Mouse (Mus musculus): Measurements from ENCODE around the gene Arl4d. TPM values are rescaled to one million over a fixed set of nuclear protein-coding genes. Genes with fewer than 3 reads are reported as not detected.
"Not testable (repeated sequence)": the region's sequence is repeated elsewhere in the genome, so short reads cannot be mapped to it uniquely, and the experiment has no call there.

Gene Arl4d
- 2.8 and 4.3 TPM in 2 replicates for polyA plus RNA-seq (2014; fragmentation: Nextera tagmentation; extraction: Ambion mirVana)

- Histone ChIP-seq H3K9ac (replicated peaks; ENCODE audit: low read length) (peak within 1 kb of the TSS; percentile 68), H3K4me2 (ENCODE audit: low read depth, low read length) (peak within 1 kb of the TSS; percentile 92), H3K36me3 (replicated peaks; ENCODE audit: control insufficient read depth, insufficient read depth, low read depth, low read length) (no peaks in the 10 kb centered on the region), H3K9me3 (replicated peaks; ENCODE audit: control insufficient read depth, low read length) (no peaks in the 10 kb centered on the region), H3K4me1 (ENCODE audit: control insufficient read depth, insufficient read depth, low read length) (no peaks in the 10 kb centered on the region), H3K4me3 (ENCODE audit: low read depth, low read length) (peak within 1 kb of the TSS; percentile 59), H3K27ac (replicated peaks; ENCODE audit: low read depth, low read length) (no peak within 1 kb of the TSS), H3K27me3 (ENCODE audit: control insufficient read depth, insufficient read depth, low read length) (no peaks in the 10 kb centered on the region)
- ATAC-seq (replicated peaks; ENCODE audit: insufficient number of reproducible peaks, low FRiP score, low TSS enrichment, low read depth) (peak; percentile 88), DNase-seq (ENCODE audit: low spot score) (peak; percentile 95)
- WGBS = 8% methylated on average over 34 of the region's 34 CpGs
Observed at GRCm38 (mm10) chr11:101664825-101665635, at the start of gene Arl4d. Arl4d (plus strand) TSS chr11:101665541.

- DNase-seq (ENCODE audit: low spot score) (no peak), ATAC-seq (replicated peaks; ENCODE audit: insufficient number of reproducible peaks, low FRiP score, low TSS enrichment, low read depth) (no peak)
- no peaks in the 10 kb centered on the region for H3K36me3 ChIP-seq (replicated peaks; ENCODE audit: control insufficient read depth, insufficient read depth, low read depth, low read length)
- no peak overlapping the region for H3K9ac ChIP-seq (replicated peaks; ENCODE audit: low read length)
- no peaks in the 10 kb centered on the region for H3K4me1 ChIP-seq (ENCODE audit: control insufficient read depth, insufficient read depth, low read length)
- H3K9me3 ChIP-seq (replicated peaks; ENCODE audit: control insufficient read depth, low read length) = no peaks in the 10 kb centered on the region
- WGBS = 91% methylated on average over 8 of the region's 8 CpGs
- H3K27ac ChIP-seq (replicated peaks; ENCODE audit: low read depth, low read length) = no peak overlapping the region
- no peak overlapping the region for H3K4me3 ChIP-seq (ENCODE audit: low read depth, low read length)
- no peak overlapping the region for H3K4me2 ChIP-seq (ENCODE audit: low read depth, low read length)
- no peaks in the 10 kb centered on the region for H3K27me3 ChIP-seq (ENCODE audit: control insufficient read depth, insufficient read depth, low read length)
Observed at GRCm38 (mm10) chr11:101616104-101616503, 49.2 kb upstream of the Arl4d start.

- Histone ChIP-seq H3K4me3 (ENCODE audit: low read depth, low read length) (no peak overlapping the region), H3K27ac (replicated peaks; ENCODE audit: low read depth, low read length) (no peak overlapping the region), H3K36me3 (replicated peaks; ENCODE audit: control insufficient read depth, insufficient read depth, low read depth, low read length) (no peaks in the 10 kb centered on the region), H3K4me2 (ENCODE audit: low read depth, low read length) (no peak overlapping the region), H3K9ac (replicated peaks; ENCODE audit: low read length) (no peak overlapping the region), H3K27me3 (ENCODE audit: control insufficient read depth, insufficient read depth, low read length) (no peaks in the 10 kb centered on the region), H3K4me1 (ENCODE audit: control insufficient read depth, insufficient read depth, low read length) (no peaks in the 10 kb centered on the region), H3K9me3 (replicated peaks; ENCODE audit: control insufficient read depth, low read length) (no peaks in the 10 kb centered on the region)
- WGBS = 19% methylated on average over 18 of the region's 18 CpGs
- ATAC-seq (replicated peaks; ENCODE audit: insufficient number of reproducible peaks, low FRiP score, low TSS enrichment, low read depth) (no peak), DNase-seq (ENCODE audit: low spot score) (peak; percentile 28)
Observed at GRCm38 (mm10) chr11:101616948-101617767, 48.2 kb upstream of the Arl4d start.

GRCm38 (mm10) chr11:101617849-101618248, 47.5 kb upstream of the Arl4d start:
- Histone ChIP-seq H3K9ac (replicated peaks; ENCODE audit: low read length) (no peak overlapping the region), H3K27ac (replicated peaks; ENCODE audit: low read depth, low read length) (no peak overlapping the region), H3K4me3 (ENCODE audit: low read depth, low read length) (no peak overlapping the region), H3K27me3 (ENCODE audit: control insufficient read depth, insufficient read depth, low read length) (no peaks in the 10 kb centered on the region), H3K4me1 (ENCODE audit: control insufficient read depth, insufficient read depth, low read length) (no peaks in the 10 kb centered on the region), H3K4me2 (ENCODE audit: low read depth, low read length) (no peak overlapping the region), H3K9me3 (replicated peaks; ENCODE audit: control insufficient read depth, low read length) (no peaks in the 10 kb centered on the region), H3K36me3 (replicated peaks; ENCODE audit: control insufficient read depth, insufficient read depth, low read depth, low read length) (no peaks in the 10 kb centered on the region)
- 5% methylated on average over 8 of the region's 8 CpGs for WGBS
- ATAC-seq (replicated peaks; ENCODE audit: insufficient number of reproducible peaks, low FRiP score, low TSS enrichment, low read depth) (0 out of 2 replicates have a peak, but pooled peaks have one; percentile 55), DNase-seq (ENCODE audit: low spot score) (peak; percentile 89)

GRCm38 (mm10) chr11:101618596-101618995, 46.7 kb upstream of the Arl4d start:
- 68% methylated on average over 3 of the region's 3 CpGs for WGBS
- Histone ChIP-seq H3K36me3 (replicated peaks; ENCODE audit: control insufficient read depth, insufficient read depth, low read depth, low read length) (no peaks in the 10 kb centered on the region), H3K4me2 (ENCODE audit: low read depth, low read length) (no peak overlapping the region), H3K27me3 (ENCODE audit: control insufficient read depth, insufficient read depth, low read length) (no peaks in the 10 kb centered on the region), H3K4me3 (ENCODE audit: low read depth, low read length) (no peak overlapping the region), H3K4me1 (ENCODE audit: control insufficient read depth, insufficient read depth, low read length) (no peaks in the 10 kb centered on the region), H3K27ac (replicated peaks; ENCODE audit: low read depth, low read length) (no peak overlapping the region), H3K9ac (replicated peaks; ENCODE audit: low read length) (no peak overlapping the region), H3K9me3 (replicated peaks; ENCODE audit: control insufficient read depth, low read length) (no peaks in the 10 kb centered on the region)
- ATAC-seq (replicated peaks; ENCODE audit: insufficient number of reproducible peaks, low FRiP score, low TSS enrichment, low read depth) (no peak), DNase-seq (ENCODE audit: low spot score) (no peak)

GRCm38 (mm10) chr11:101620022-101620655, 45.2 kb upstream of the Arl4d start:
- not testable (repeated sequence) for H3K9me3 ChIP-seq (replicated peaks; ENCODE audit: control insufficient read depth, low read length); DNase-seq (ENCODE audit: low spot score); H3K27me3 ChIP-seq (ENCODE audit: control insufficient read depth, insufficient read depth, low read length); H3K9ac ChIP-seq (replicated peaks; ENCODE audit: low read length); H3K36me3 ChIP-seq (replicated peaks; ENCODE audit: control insufficient read depth, insufficient read depth, low read depth, low read length); ATAC-seq (replicated peaks; ENCODE audit: insufficient number of reproducible peaks, low FRiP score, low TSS enrichment, low read depth); H3K4me2 ChIP-seq (ENCODE audit: low read depth, low read length); H3K4me3 ChIP-seq (ENCODE audit: low read depth, low read length); H3K27ac ChIP-seq (replicated peaks; ENCODE audit: low read depth, low read length); H3K4me1 ChIP-seq (ENCODE audit: control insufficient read depth, insufficient read depth, low read length)
- 85% methylated on average over 10 of the region's 11 CpGs for WGBS

- WGBS = 4% methylated on average over 8 of the region's 8 CpGs
- DNase-seq (ENCODE audit: low spot score) (no peak), ATAC-seq (replicated peaks; ENCODE audit: insufficient number of reproducible peaks, low FRiP score, low TSS enrichment, low read depth) (peak; percentile 22; the same call in 1 of the 2 replicates)
- Histone ChIP-seq H3K4me3 (ENCODE audit: low read depth, low read length) (peak overlapping the region; percentile 31), H3K4me1 (ENCODE audit: control insufficient read depth, insufficient read depth, low read length) (no peaks in the 10 kb centered on the region), H3K27me3 (ENCODE audit: control insufficient read depth, insufficient read depth, low read length) (no peaks in the 10 kb centered on the region), H3K9ac (replicated peaks; ENCODE audit: low read length) (peak overlapping the region; percentile 67), H3K4me2 (ENCODE audit: low read depth, low read length) (peak overlapping the region; percentile 42), H3K27ac (replicated peaks; ENCODE audit: low read depth, low read length) (peak overlapping the region; percentile 96), H3K9me3 (replicated peaks; ENCODE audit: control insufficient read depth, low read length) (no peaks in the 10 kb centered on the region), H3K36me3 (replicated peaks; ENCODE audit: control insufficient read depth, insufficient read depth, low read depth, low read length) (no peaks in the 10 kb centered on the region)
Observed at GRCm38 (mm10) chr11:101626649-101626994, 38.7 kb upstream of the Arl4d start.

Measured in embryonic facial prominence, embryonic 11.5 days (tissue).